Mouse (Mus musculus) C2C12 (cell line): ENCODE data around the gene 1700123O20Rik.

Experiments
- CTCF ChIP-seq: IDR thresholded peaks from one replicate; pipeline ENCODE4 v1.5.1; 2011; ENCODE audit not compliant: control insufficient read depth, insufficient read depth, insufficient read length
- FOSL1 ChIP-seq: IDR thresholded peaks from one replicate; pipeline ENCODE4 v1.8.0; 2011; ENCODE audit warnings: mild to moderate bottlenecking, low read length; ENCODE audit not compliant: poor library complexity, insufficient read depth, severe bottlenecking
- MAX ChIP-seq: IDR thresholded peaks from one replicate; pipeline ENCODE4 v1.6.1; 2011; ENCODE audit warnings: mild to moderate bottlenecking, control low read depth
- MYOD1 ChIP-seq: IDR thresholded peaks from one replicate; pipeline ENCODE4 v1.6.1; 2011; ENCODE audit warnings: low read depth; ENCODE audit not compliant: control insufficient read depth, insufficient read length
- MYOG ChIP-seq: IDR thresholded peaks from one replicate; pipeline ENCODE4 v1.6.1; 2011; ENCODE audit not compliant: control insufficient read depth, insufficient read length; ENCODE audit errors: extremely low read depth
- USF1 ChIP-seq: IDR thresholded peaks from one replicate; pipeline ENCODE4 v1.6.1; 2011; ENCODE audit warnings: low read depth, mild to moderate bottlenecking, control low read depth, moderate library complexity

DNA sequence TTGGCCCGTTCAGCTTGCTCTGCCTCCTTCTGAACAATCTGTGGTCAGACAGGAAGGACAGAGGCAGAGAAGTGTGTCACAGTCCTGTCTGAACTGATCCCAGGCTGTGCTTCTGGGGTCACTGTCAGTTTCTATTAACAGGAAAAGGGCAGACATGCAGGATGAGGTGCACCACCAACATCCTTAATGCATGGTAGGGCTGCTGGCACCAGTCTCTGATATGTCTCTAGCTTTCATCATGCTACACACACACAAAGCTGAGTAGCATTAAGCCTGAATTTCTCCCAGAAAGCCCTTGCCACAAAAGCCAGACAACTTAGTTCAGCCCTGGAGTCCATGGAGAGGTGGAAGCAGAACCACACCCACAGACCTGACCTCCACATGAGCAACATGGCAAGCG, 43.0 kb upstream of the 1700123O20Rik start:
- TF ChIP-seq CTCF = no peak
- no peak for TF ChIP-seq USF1
- no peak for TF ChIP-seq MYOG
- no peak for TF ChIP-seq MAX
- no peak for TF ChIP-seq FOSL1
- no peak for TF ChIP-seq MYOD1
